Mouse (Mus musculus) megakaryocyte-erythroid progenitor cell, adult 5 weeks (primary cell): ENCODE data around the gene Ccdc184. TPM values are rescaled to one million over a fixed set of nuclear protein-coding genes. Genes with fewer than 3 reads are reported as not detected.

Experiments used
- polyA plus RNA-seq: library from polyadenylated mRNA; stranded (reverse); fragments of >175 nt; gene quantifications from 2 replicates; pipeline ENCODE4 v1.2.3, GENCODE M21; 2012

Gene Ccdc184
- 0.20 and 0.43 TPM in 2 replicates for polyA plus RNA-seq

DNA sequence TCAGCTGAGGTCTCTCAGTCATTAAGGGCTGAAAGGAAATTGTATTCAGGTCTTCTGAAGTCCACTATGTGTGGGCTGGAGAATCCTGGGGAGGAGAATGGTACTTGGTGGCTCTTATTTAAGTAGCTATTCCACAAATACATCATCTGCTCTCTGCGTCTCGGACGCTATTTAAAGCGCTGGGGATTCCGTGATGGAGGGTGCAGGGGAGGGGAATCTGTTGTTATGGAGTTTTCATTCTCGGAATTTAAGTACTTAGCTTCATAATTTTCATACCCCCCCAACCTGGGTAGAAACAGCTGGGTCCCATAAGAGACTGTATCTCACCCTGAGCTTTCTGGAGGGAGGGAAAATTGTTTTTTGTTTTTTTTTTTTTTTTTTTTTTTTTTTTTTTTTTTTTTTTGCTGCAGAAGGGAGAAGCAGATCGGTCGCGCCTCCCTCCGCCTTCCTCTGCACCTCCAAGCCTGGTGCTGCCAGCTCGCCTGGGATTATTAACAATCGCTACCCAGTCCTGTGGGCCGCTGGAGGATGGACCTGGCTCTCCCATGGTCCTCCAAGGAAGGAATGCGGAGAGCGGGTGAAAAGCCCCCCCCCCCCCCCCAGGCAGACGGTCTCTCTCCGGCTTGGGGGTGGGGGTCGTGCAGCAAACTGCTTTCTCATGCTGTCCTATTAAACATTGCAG lies at the start of gene Ccdc184:
Gene Ccdc184 (plus strand): TSS at position 196 of the 682 bp plus-strand sequence.

GRCm38 (mm10) chr15:98165525-98165924 lies 1.4 kb upstream of the Ccdc184 start, which contains the start of gene Asb8:
Gene Asb8, minus strand, starts transcription at chr15:98165625.

DNA sequence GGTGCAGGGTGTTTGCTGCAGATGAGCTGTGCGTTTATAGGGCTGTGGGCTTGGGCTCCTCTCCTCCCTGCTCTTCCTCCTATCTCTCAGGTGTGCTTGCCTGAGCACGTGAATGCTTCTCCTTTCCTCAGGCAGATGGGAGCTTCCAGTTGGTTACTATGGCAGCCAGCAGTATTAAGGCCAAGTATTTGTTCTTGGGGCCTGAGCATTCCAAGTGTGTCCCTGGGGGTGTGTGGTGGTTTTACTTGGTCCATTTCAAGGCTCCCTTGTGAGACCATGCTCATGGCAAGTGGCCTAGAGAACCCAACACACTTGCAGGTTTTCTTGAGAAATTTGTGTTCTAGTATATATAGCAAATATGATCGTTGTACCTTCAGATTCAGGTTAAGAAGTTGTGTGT lies 28.5 kb downstream of the Ccdc184 start, which contains the start of gene Olfr288:
Gene Olfr288 (minus strand): TSS at position 101 of the 400 bp plus-strand sequence.

Other genes with a start within 250 kb of the Ccdc184 start
- 44.9 and 46.0 TPM in 2 replicates for gene Tmem106c, start 203.0 kb upstream of the Ccdc184 start, polyA plus RNA-seq
- gene Col2a1, start 162.5 kb upstream of the Ccdc184 start, polyA plus RNA-seq, result 0.06 TPM in 2 replicates
- 12.6 and 16.5 TPM in 2 replicates for gene Pfkm, start 74.6 kb upstream of the Ccdc184 start, polyA plus RNA-seq
- gene Senp1, start 73.4 kb upstream of the Ccdc184 start, polyA plus RNA-seq, result 17.7 and 20.7 TPM in 2 replicates
- gene Asb8, start 1.5 kb upstream of the Ccdc184 start, polyA plus RNA-seq, result 3.8 TPM in 2 replicates
- gene Olfr288, start 28.4 kb downstream of the Ccdc184 start, polyA plus RNA-seq, result not detected in 2 replicates
- not detected in 2 replicates for gene Gm44579, start 53.8 kb downstream of the Ccdc184 start, polyA plus RNA-seq
- gene Olfr287, start 53.9 kb downstream of the Ccdc184 start, polyA plus RNA-seq, result not detected in 2 replicates
- gene Olfr286, start 67.3 kb downstream of the Ccdc184 start, polyA plus RNA-seq, result not detected in 2 replicates
- gene H1fnt, start 90.1 kb downstream of the Ccdc184 start, polyA plus RNA-seq, result not detected in 2 replicates
- gene Zfp641, start 129.0 kb downstream of the Ccdc184 start, polyA plus RNA-seq, result not detected in 2 replicates
- not detected in 2 replicates for gene Olfr285, start 150.2 kb downstream of the Ccdc184 start, polyA plus RNA-seq
- gene Olfr284, start 173.8 kb downstream of the Ccdc184 start, polyA plus RNA-seq, result not detected in 2 replicates
- gene Olfr283, start 213.8 kb downstream of the Ccdc184 start, polyA plus RNA-seq, result not detected in 2 replicates